Mouse (Mus musculus): ENCODE measurements at regions not wholly inside any gene's neighbourhood (a gene's known extent, or its start where the extent isn't known, plus 50 kb on each side); places are given as distances from the start of the nearest gene placed in this dataset.

GRCm38 (mm10) chr7:33857431-33857830 is 87.4 kb downstream of the Scgb2b26 start:
- Histone ChIP-seq H3K27ac (ENCODE audit: low read length) (no peak overlapping the region), H3K9me3 (ENCODE audit: low read length) (peaks cover 52% of the 10 kb centered on the region), H3K4me2 (replicated peaks; ENCODE audit: low read depth, low read length) (no peak overlapping the region), H3K4me3 (ENCODE audit: low read length) (no peak overlapping the region), H3K27me3 (ENCODE audit: insufficient read depth, low read length) (no peaks in the 10 kb centered on the region), H3K4me1 (ENCODE audit: insufficient read depth, low read length) (no peaks in the 10 kb centered on the region), H3K36me3 (ENCODE audit: insufficient read depth, low read length) (no peaks in the 10 kb centered on the region), H3K9ac (replicated peaks; ENCODE audit: low read length) (no peak overlapping the region)
- ATAC-seq (ENCODE audit: low FRiP score, low TSS enrichment): no peak

GRCm38 (mm10) chr7:33854911-33855310 is 89.9 kb downstream of the Scgb2b26 start:
- Histone ChIP-seq H3K4me1 (ENCODE audit: insufficient read depth, low read length) (no peaks in the 10 kb centered on the region), H3K27me3 (ENCODE audit: insufficient read depth, low read length) (no peaks in the 10 kb centered on the region), H3K4me3 (ENCODE audit: low read length) (no peak overlapping the region), H3K4me2 (replicated peaks; ENCODE audit: low read depth, low read length) (no peak overlapping the region), H3K36me3 (ENCODE audit: insufficient read depth, low read length) (no peaks in the 10 kb centered on the region), H3K9me3 (ENCODE audit: low read length) (peaks cover 58% of the 10 kb centered on the region), H3K27ac (ENCODE audit: low read length) (no peak overlapping the region), H3K9ac (replicated peaks; ENCODE audit: low read length) (no peak overlapping the region)
- ATAC-seq (ENCODE audit: low FRiP score, low TSS enrichment): no peak
